ENCODE assay signal across 14 mouse cellular contexts in genomic region chr4:43260096-43260495, GRCm38 (mm10). TPM values are rescaled to one million over a fixed set of nuclear protein-coding genes. Genes with fewer than 3 reads are reported as not detected.
DNase-seq lines count a peak whose midpoint lies in the region; ATAC-seq lines count a peak whose summit lies in the region.
"Had no signal": no experiment of that assay in that cellular context is flagged by ENCODE, and none has a peak within 500 bp of the region (broad histone marks: within the 10 kb centered on the region; RNA-seq: fewer than 3 reads in every experiment).

No protein-coding gene starts in this region.

- H3K9ac ChIP-seq in kidney, embryonic 16.5 days (replicated peaks; ENCODE audit: low read length): no peak overlapping the region
- H3K9ac ChIP-seq: forebrain, postnatal 0 days; liver, embryonic 12.5 days had no signal

- DNase-seq in adrenal gland, postnatal 10 days: peak; percentile 13
- no peak for DNase-seq in adrenal gland, adult (ENCODE audit: inconsistent age in 2 of 2, low spot score in 1 of 2)
- peak; percentile 6 for DNase-seq in kidney, adult 18-20 months
- peak; percentile 90 for DNase-seq in NIH3T3 (ENCODE audit: low read depth)
- DNase-seq in kidney, postnatal 25 days: peak; percentile 55 to 57
- no peak for DNase-seq in c-Kit-positive CD71-positive TER-119-positive erythroid progenitor cells, embryonic 14.5 days (ENCODE audit: low spot score)
- DNase-seq: forebrain, postnatal 0 days had no signal

- H3K27me3 ChIP-seq in kidney, embryonic 16.5 days (ENCODE audit: insufficient read depth, low read length): no peaks in the 10 kb centered on the region
- H3K27me3 ChIP-seq: liver, embryonic 12.5 days had no signal

- 47% methylated on average over 5 of the region's 5 CpGs for WGBS in kidney, embryonic 16.5 days

- H3K27ac ChIP-seq in kidney, embryonic 16.5 days (ENCODE audit: low read length): no peak overlapping the region
- H3K27ac ChIP-seq: layer of hippocampus, adult 2 months; liver, embryonic 12.5 days; stomach, postnatal 0 days had no signal

- H3K4me3 ChIP-seq in kidney, embryonic 16.5 days (ENCODE audit: low read length): no peak overlapping the region
- H3K4me3 ChIP-seq: layer of hippocampus, adult 2 months; liver, embryonic 12.5 days; myocyte had no signal

- no peak for ATAC-seq in kidney, embryonic 16.5 days (ENCODE audit: low FRiP score, low TSS enrichment)
- ATAC-seq in megakaryocyte, adult 5-6 weeks (ENCODE audit: poor library complexity, severe bottlenecking): no peak
- ATAC-seq: forebrain, postnatal 0 days; hindbrain, embryonic 16.5 days; liver, embryonic 12.5 days had no signal

- H3K36me3 ChIP-seq in kidney, embryonic 16.5 days (ENCODE audit: insufficient read depth, low read length): no peaks in the 10 kb centered on the region
- H3K36me3 ChIP-seq: liver, embryonic 12.5 days had no signal

- H3K4me1 ChIP-seq in kidney, embryonic 16.5 days (ENCODE audit: insufficient read depth, low read length): peaks cover 5% of the 10 kb centered on the region; the same call in 1 of the 2 replicates
- H3K4me1 ChIP-seq: liver, embryonic 12.5 days had no signal

- no peak overlapping the region for H3K4me2 ChIP-seq in kidney, embryonic 16.5 days (replicated peaks; ENCODE audit: low read depth, low read length)
- H3K4me2 ChIP-seq: liver, embryonic 12.5 days had no signal

- H3K9me3 ChIP-seq in kidney, embryonic 16.5 days (ENCODE audit: low read length): no peaks in the 10 kb centered on the region
- H3K9me3 ChIP-seq: liver, embryonic 12.5 days had no signal

RNA-seq across cellular contexts. Expression of gene Atp8b5, which starts 6.9 kb away (rescaled TPM):
- total RNA-seq in adrenal gland, postnatal 10 days (2021): under 1 TPM; 0.36 to 0.73 TPM
- 0.66 and 0.77 TPM in 2 replicates for polyA plus RNA-seq in kidney, embryonic 16.5 days (2015; fragmentation: Nextera tagmentation; extraction: Ambion mirVana)
- total RNA-seq in megakaryocyte, adult 5-6 weeks (2015): 0.13 and 0.36 TPM in 2 replicates
- total RNA-seq in megakaryocyte, adult 5-6 weeks (2017): 0.04 and 0.20 TPM in 2 replicates
- polyA plus RNA-seq: myocyte had no signal

Comparison
In these comparisons a context has a peak if more than half of its experiments do, and no peak if none do; other contexts are left out.
1. DNase-seq: peak in adrenal gland, postnatal 10 days (single experiment), kidney, adult 18-20 months (single experiment), NIH3T3 (single experiment) and kidney, postnatal 25 days (2 of 2); none in adrenal gland, adult (0 of 2) and c-Kit-positive CD71-positive TER-119-positive erythroid progenitor cells, embryonic 14.5 days (single experiment).